Mouse (Mus musculus): ENCODE measurements at regions not wholly inside any gene's neighbourhood (a gene's known extent, or its start where the extent isn't known, plus 50 kb on each side); places are given as distances from the start of the nearest gene placed in this dataset.

DNA sequence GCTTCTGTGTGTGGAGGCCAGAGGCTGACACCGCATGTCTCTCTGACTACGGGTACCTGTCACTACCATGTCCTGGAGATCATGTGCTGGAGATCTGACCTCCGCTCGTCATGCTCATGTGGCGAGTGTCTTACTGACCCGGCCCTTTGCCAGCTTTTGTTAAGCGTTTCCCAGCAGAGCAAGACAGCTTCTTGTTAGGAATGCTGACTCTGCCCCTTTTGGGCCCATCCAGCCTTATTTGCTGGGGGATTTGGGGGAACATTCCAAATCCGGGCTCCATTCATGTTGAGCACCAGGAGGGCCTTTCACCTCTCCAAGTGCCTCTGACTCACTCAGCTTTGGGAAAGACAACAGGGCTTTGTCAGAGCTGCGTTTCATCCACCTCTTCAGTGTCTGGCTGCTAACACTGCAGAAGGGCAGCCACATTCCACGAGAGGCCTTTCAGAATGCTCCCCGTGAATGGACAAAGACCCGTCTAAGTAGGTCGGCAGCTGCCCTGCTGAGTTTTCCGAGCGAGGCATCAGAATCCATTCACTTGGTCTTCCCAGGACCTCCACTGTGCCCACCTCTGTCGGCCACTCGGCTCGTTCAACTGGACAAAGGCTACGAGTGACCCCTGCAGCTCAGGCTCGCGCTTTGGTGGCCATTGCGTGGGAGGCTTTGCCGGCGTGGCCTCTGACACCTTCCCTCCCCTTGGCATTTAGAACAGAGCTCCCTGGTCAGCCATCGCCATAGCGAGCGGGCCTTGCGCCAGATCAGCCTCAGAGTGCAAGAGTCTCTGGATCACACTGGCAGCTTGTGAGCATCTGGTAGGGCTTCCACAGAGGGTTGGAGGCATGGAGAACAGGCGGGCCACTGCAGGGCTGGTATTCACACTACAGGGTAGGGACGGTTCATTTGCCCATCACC, 58.3 kb downstream of the Nxnl2 start:
- TF ChIP-seq CTCF (IDR thresholded peaks at IDR 0.05; ENCODE audit: low read depth) (no peak), EP300 (optimal IDR thresholded peaks at IDR 0.05) (no peak)
